Mouse (Mus musculus) kidney, embryonic 16.5 days (tissue): ENCODE data around the gene Hipk4. TPM values are rescaled to one million over a fixed set of nuclear protein-coding genes. Genes with fewer than 3 reads are reported as not detected.
A peak's percentile ranks its signal among the peaks of the same experiment; 100 is the strongest.

ENCODE experiments used
- ATAC-seq: fragments of 200-750 bp; cut with Nextera tagmentation; 2 replicates; pipeline ENCODE4 v1.8.0; 2017; ENCODE audit warnings: moderate TSS enrichment; ENCODE audit not compliant: low FRiP score, low TSS enrichment
- H3K27ac ChIP-seq: fragments of 300-500 bp; sonication (generic); 2 replicates; pipeline ENCODE4 v1.5.1; 2014; ENCODE audit warnings: low read length
- H3K27me3 ChIP-seq: fragments of 300-500 bp; sonication (generic); 2 replicates; pipeline ENCODE4 v1.6.1; 2014; ENCODE audit warnings: low read length, control low read depth, mixed read lengths; ENCODE audit not compliant: insufficient read depth
- H3K36me3 ChIP-seq: fragments of 300-500 bp; sonication (generic); 2 replicates; pipeline ENCODE4 v1.6.1; 2014; ENCODE audit warnings: low read length, control low read depth, mixed read lengths; ENCODE audit not compliant: insufficient read depth
- H3K4me1 ChIP-seq: fragments of 300-500 bp; sonication (generic); 2 replicates; pipeline ENCODE4 v1.6.1; 2014; ENCODE audit warnings: low read length, control low read depth, mixed read lengths; ENCODE audit not compliant: insufficient read depth
- H3K4me2 ChIP-seq: fragments of 300-500 bp; sonication (generic); replicated peaks from 2 replicates; pipeline ENCODE4 v1.6.1; 2014; ENCODE audit warnings: low read depth, low read length
- H3K4me3 ChIP-seq: fragments of 300-500 bp; sonication (generic); 2 replicates; pipeline ENCODE4 v1.5.1; 2014; ENCODE audit warnings: mild to moderate bottlenecking, low read length
- H3K9ac ChIP-seq: fragments of 300-500 bp; sonication (generic); replicated peaks from 2 replicates; pipeline ENCODE4 v1.6.1; 2014; ENCODE audit warnings: low read length
- H3K9me3 ChIP-seq: fragments of 300-500 bp; sonication (generic); 2 replicates; pipeline ENCODE4 v1.6.1; 2016; ENCODE audit warnings: low read length, control low read depth
- WGBS: fragments of 180-500 bp; shearing (Covaris S2); extraction: QIAGEN DNeasy Blood & Tissue Kit; methylation state at CpG from one replicate; pipeline ENCODE4 v1.1.7; 2014; 5-methylcytosine and 5-hydroxymethylcytosine counted together
- polyA plus RNA-seq: library from polyadenylated mRNA; unstranded; fragments of >200 nt; fragmentation: Nextera tagmentation; extraction: Ambion mirVana; gene quantifications from 2 replicates; pipeline ENCODE4 v1.2.1, GENCODE M21; 2015

Hipk4 gene
- 0.70 and 0.73 TPM in 2 replicates for polyA plus RNA-seq

- Histone ChIP-seq H3K27me3 (no peaks in the 10 kb centered on the region), H3K9me3 (peaks cover 5% of the 10 kb centered on the region; the same call in 1 of the 2 replicates), H3K4me3 (no peak within 1 kb of the TSS), H3K27ac (no peak within 1 kb of the TSS), H3K4me1 (no peaks in the 10 kb centered on the region), H3K9ac (no peak within 1 kb of the TSS), H3K36me3 (0 out of 2 replicates have a peak, but pooled peaks cover 2% of the 10 kb centered on the region), H3K4me2 (no peak within 1 kb of the TSS)
- no peak for ATAC-seq
- 60% methylated on average over 5 of the region's 5 CpGs for WGBS
Observed at GRCm38 (mm10) chr7:27522967-27523366, at the start of gene Hipk4. Gene Hipk4 (plus strand): TSS chr7:27523267.

GRCm38 (mm10) chr7:27473835-27474489, 49.1 kb upstream of the Hipk4 start:
- Histone ChIP-seq H3K9me3 (no peaks in the 10 kb centered on the region), H3K27me3 (no peaks in the 10 kb centered on the region), H3K4me3 (peak overlapping the region; percentile 95), H3K27ac (peak overlapping the region; percentile 97), H3K9ac (peak overlapping the region; percentile 73), H3K36me3 (peaks cover 14% of the 10 kb centered on the region), H3K4me2 (peak overlapping the region; percentile 67), H3K4me1 (peaks cover 22% of the 10 kb centered on the region)
- ATAC-seq, result no peak; the same call in 1 of the 2 replicates
- under 1% methylated on average over 34 of the region's 34 CpGs for WGBS

GRCm38 (mm10) chr7:27474490-27474954, 48.5 kb upstream of the Hipk4 start:
- H3K4me3 ChIP-seq, result peak overlapping the region; percentile 95

GRCm38 (mm10) chr7:27475596-27475995, 47.5 kb upstream of the Hipk4 start:
- Histone ChIP-seq H3K4me3 (no peak overlapping the region), H3K9ac (no peak overlapping the region)
- 94% methylated on average over 2 of the region's 2 CpGs for WGBS

More at GRCm38 (mm10) chr7:27474490-27474954, 48.5 kb upstream of the Hipk4 start:
- Histone ChIP-seq H3K27ac (peak overlapping the region; percentile 97), H3K9me3 (no peaks in the 10 kb centered on the region), H3K9ac (peak overlapping the region; percentile 73), H3K27me3 (no peaks in the 10 kb centered on the region), H3K36me3 (peaks cover 14% of the 10 kb centered on the region), H3K4me1 (peaks cover 22% of the 10 kb centered on the region), H3K4me2 (peak overlapping the region; percentile 67)
- WGBS, result 0% methylated on average over 23 of the region's 23 CpGs
- ATAC-seq, result peak; percentile 95

GRCm38 (mm10) chr7:27476098-27476635, 46.9 kb upstream of the Hipk4 start:
- ATAC-seq, result no peak
- H3K27ac ChIP-seq, result no peak overlapping the region
- H3K9me3 ChIP-seq, result no peaks in the 10 kb centered on the region
- H3K27me3 ChIP-seq, result no peaks in the 10 kb centered on the region
- H3K9ac ChIP-seq, result no peak overlapping the region
- H3K4me3 ChIP-seq, result no peak overlapping the region
- WGBS, result 96% methylated on average over 14 of the region's 14 CpGs
- peaks cover 27% of the 10 kb centered on the region for H3K4me1 ChIP-seq
- peaks cover 14% of the 10 kb centered on the region for H3K36me3 ChIP-seq
- H3K4me2 ChIP-seq, result no peak overlapping the region

More at GRCm38 (mm10) chr7:27475596-27475995, 47.5 kb upstream of the Hipk4 start:
- ATAC-seq, result no peak
- Histone ChIP-seq H3K9me3 (no peaks in the 10 kb centered on the region), H3K36me3 (peaks cover 14% of the 10 kb centered on the region), H3K4me2 (peak overlapping the region; percentile 67; the same call in 1 of the 2 replicates), H3K4me1 (peaks cover 22% of the 10 kb centered on the region), H3K27ac (no peak overlapping the region), H3K27me3 (no peaks in the 10 kb centered on the region)

GRCm38 (mm10) chr7:27478561-27478960, 44.5 kb upstream of the Hipk4 start:
- 69% methylated on average over 7 of the region's 7 CpGs for WGBS

GRCm38 (mm10) chr7:27479750-27480149, 43.3 kb upstream of the Hipk4 start:
- Histone ChIP-seq H3K9me3 (no peaks in the 10 kb centered on the region), H3K9ac (no peak overlapping the region), H3K27me3 (no peaks in the 10 kb centered on the region), H3K4me1 (peaks cover 37% of the 10 kb centered on the region), H3K4me3 (no peak overlapping the region), H3K36me3 (peaks cover 14% of the 10 kb centered on the region), H3K27ac (peak overlapping the region; percentile 93; the same call in 1 of the 2 replicates), H3K4me2 (no peak overlapping the region)
- 40% methylated on average over 1 of the region's 1 CpGs for WGBS
- ATAC-seq, result no peak

More at GRCm38 (mm10) chr7:27478561-27478960, 44.5 kb upstream of the Hipk4 start:
- Histone ChIP-seq H3K9me3 (no peaks in the 10 kb centered on the region), H3K9ac (no peak overlapping the region), H3K27me3 (no peaks in the 10 kb centered on the region), H3K4me3 (no peak overlapping the region), H3K27ac (peak overlapping the region; percentile 8; the same call in 1 of the 2 replicates), H3K4me2 (no peak overlapping the region), H3K36me3 (peaks cover 14% of the 10 kb centered on the region), H3K4me1 (peaks cover 37% of the 10 kb centered on the region)
- no peak for ATAC-seq

GRCm38 (mm10) chr7:27480506-27480905, 42.6 kb upstream of the Hipk4 start:
- H3K4me2 ChIP-seq, result peak overlapping the region; percentile 56
- H3K4me3 ChIP-seq, result peak overlapping the region; percentile 34
- H3K36me3 ChIP-seq, result peaks cover 14% of the 10 kb centered on the region
- ATAC-seq, result no peak
- H3K27ac ChIP-seq, result peak overlapping the region; percentile 93
- H3K27me3 ChIP-seq, result no peaks in the 10 kb centered on the region
- no peaks in the 10 kb centered on the region for H3K9me3 ChIP-seq
- 67% methylated on average over 3 of the region's 3 CpGs for WGBS
- H3K4me1 ChIP-seq, result peaks cover 31% of the 10 kb centered on the region
- H3K9ac ChIP-seq, result peak overlapping the region; percentile 65

- Histone ChIP-seq H3K4me1 (peaks cover 30% of the 10 kb centered on the region), H3K4me3 (peak overlapping the region; percentile 34), H3K4me2 (peak overlapping the region; percentile 56), H3K36me3 (peaks cover 14% of the 10 kb centered on the region), H3K9ac (peak overlapping the region; percentile 65), H3K27me3 (no peaks in the 10 kb centered on the region), H3K27ac (peak overlapping the region; percentile 93), H3K9me3 (no peaks in the 10 kb centered on the region)
- no peak for ATAC-seq
- WGBS, result 11% methylated on average over 11 of the region's 11 CpGs
Observed at GRCm38 (mm10) chr7:27480927-27481626, 42.0 kb upstream of the Hipk4 start.
